Mouse (Mus musculus): ENCODE measurements around the gene Nlk. TPM values are rescaled to one million over a fixed set of nuclear protein-coding genes. Genes with fewer than 3 reads are reported as not detected.

The Nlk gene
- polyA plus RNA-seq, 1 experiment: 13.8 TPM

GRCm38 (mm10) chr11:78604826-78605225 lies 92.3 kb downstream of the Nlk start:
- no peak overlapping the region for H3K4me3 ChIP-seq (ENCODE audit: extremely low read depth, insufficient read depth, insufficient read length)
- H3K27ac ChIP-seq (ENCODE audit: insufficient read depth, low read length): no peak overlapping the region
- no peak for TF ChIP-seq CTCF (IDR thresholded peaks at IDR 0.05; ENCODE audit: extremely low read depth, insufficient read depth, insufficient read length, insufficient replicate concordance)
- no peak for TF ChIP-seq POLR2A (IDR thresholded peaks at IDR 0.05; ENCODE audit: low read depth, low read length)
- no peak for DNase-seq (ENCODE audit: low read depth in 1 of 2, low spot score in 2 of 2)
- no peaks in the 10 kb centered on the region for H3K4me1 ChIP-seq (ENCODE audit: control insufficient read depth, insufficient read depth, insufficient read length)
- WGBS: 88% methylated on average over 1 of the region's 1 CpGs
- H3K36me3 ChIP-seq (ENCODE audit: control insufficient read depth, insufficient read depth, low read length): no peaks in the 10 kb centered on the region; the same call in 1 of the 2 replicates
- H3K27me3 ChIP-seq (ENCODE audit: control insufficient read depth, insufficient read depth, low read length): no peaks in the 10 kb centered on the region

- no peak overlapping the region for H3K4me3 ChIP-seq (ENCODE audit: extremely low read depth, insufficient read depth, insufficient read length)
- no peak overlapping the region for H3K27ac ChIP-seq (ENCODE audit: insufficient read depth, low read length)
- no peak for DNase-seq (ENCODE audit: low read depth in 1 of 2, low spot score in 2 of 2)
- WGBS: 83% methylated on average over 3 of the region's 3 CpGs
- H3K36me3 ChIP-seq (ENCODE audit: control insufficient read depth, insufficient read depth, low read length): no peaks in the 10 kb centered on the region; the same call in 1 of the 2 replicates
- no peaks in the 10 kb centered on the region for H3K27me3 ChIP-seq (ENCODE audit: control insufficient read depth, insufficient read depth, low read length)
- H3K4me1 ChIP-seq (ENCODE audit: control insufficient read depth, insufficient read depth, insufficient read length): no peaks in the 10 kb centered on the region
- no peak for TF ChIP-seq CTCF (IDR thresholded peaks at IDR 0.05; ENCODE audit: extremely low read depth, insufficient read depth, insufficient read length, insufficient replicate concordance)
- TF ChIP-seq POLR2A (IDR thresholded peaks at IDR 0.05; ENCODE audit: low read depth, low read length): no peak
These were observed 94.4 kb downstream of the Nlk start for GRCm38 (mm10) chr11:78602781-78603180.

GRCm38 (mm10) chr11:78600926-78601590 lies 96.1 kb downstream of the Nlk start:
- Histone ChIP-seq H3K36me3 (ENCODE audit: control insufficient read depth, insufficient read depth, low read length) (no peaks in the 10 kb centered on the region; the same call in 1 of the 2 replicates), H3K4me1 (ENCODE audit: control insufficient read depth, insufficient read depth, insufficient read length) (no peaks in the 10 kb centered on the region), H3K27ac (ENCODE audit: insufficient read depth, low read length) (no peak overlapping the region), H3K4me3 (ENCODE audit: extremely low read depth, insufficient read depth, insufficient read length) (no peak overlapping the region), H3K27me3 (ENCODE audit: control insufficient read depth, insufficient read depth, low read length) (no peaks in the 10 kb centered on the region)
- no peak for TF ChIP-seq POLR2A (IDR thresholded peaks at IDR 0.05; ENCODE audit: low read depth, low read length)
- no peak for TF ChIP-seq CTCF (IDR thresholded peaks at IDR 0.05; ENCODE audit: extremely low read depth, insufficient read depth, insufficient read length, insufficient replicate concordance)
- WGBS: 78% methylated on average over 4 of the region's 4 CpGs
- DNase-seq (ENCODE audit: low read depth in 1 of 2, low spot score in 2 of 2): no peak

DNA sequence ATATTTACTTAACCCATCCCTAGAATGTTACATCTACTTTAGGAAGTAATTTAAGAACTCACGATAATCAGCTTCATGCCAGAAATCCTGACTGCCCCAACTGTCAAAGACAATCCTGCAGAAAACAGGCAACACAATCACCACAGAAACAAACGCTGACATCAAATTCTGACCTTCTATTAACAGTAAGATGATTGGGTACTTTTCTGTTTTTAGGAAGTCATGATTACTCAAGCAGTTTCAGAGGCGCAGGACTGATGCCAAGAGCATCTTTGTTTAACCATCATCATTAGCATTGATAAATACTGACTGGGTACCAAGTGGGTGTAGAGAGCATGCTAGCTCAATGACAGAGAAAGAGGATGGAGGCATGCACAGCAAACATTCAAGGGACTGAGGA lies 96.7 kb downstream of the Nlk start:
- H3K36me3 ChIP-seq (ENCODE audit: control insufficient read depth, insufficient read depth, low read length): no peaks in the 10 kb centered on the region; the same call in 1 of the 2 replicates

DNA sequence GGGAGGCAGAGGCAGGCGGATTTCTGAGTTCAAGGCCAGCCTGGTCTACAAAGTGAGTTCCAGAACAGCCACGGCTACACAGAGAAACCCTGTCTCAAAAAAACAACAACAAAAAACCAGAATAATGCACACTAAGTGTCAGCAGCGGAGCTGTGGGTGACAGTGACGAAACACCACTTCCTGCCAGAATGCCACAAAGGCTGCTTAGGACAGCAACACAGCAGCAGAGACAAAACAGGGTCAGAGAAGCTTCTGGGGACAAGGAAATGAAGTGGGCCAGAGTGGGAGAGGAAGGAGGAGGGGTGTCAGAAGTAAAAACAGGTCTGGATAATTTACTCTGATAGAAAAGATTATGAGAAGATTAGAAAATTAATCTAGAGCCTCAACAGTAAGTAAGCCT lies 97.1 kb downstream of the Nlk start:
- peak; percentile 26 to 48 for DNase-seq (ENCODE audit: low read depth in 1 of 2, low spot score in 2 of 2)
- WGBS: 31% methylated on average over 4 of the region's 4 CpGs
- no peaks in the 10 kb centered on the region; the same call in 1 of the 2 replicates for H3K36me3 ChIP-seq (ENCODE audit: control insufficient read depth, insufficient read depth, low read length)
- H3K4me3 ChIP-seq (ENCODE audit: extremely low read depth, insufficient read depth, insufficient read length): no peak overlapping the region
- no peaks in the 10 kb centered on the region for H3K27me3 ChIP-seq (ENCODE audit: control insufficient read depth, insufficient read depth, low read length)
- no peak for TF ChIP-seq POLR2A (IDR thresholded peaks at IDR 0.05; ENCODE audit: low read depth, low read length)
- TF ChIP-seq CTCF (IDR thresholded peaks at IDR 0.05; ENCODE audit: extremely low read depth, insufficient read depth, insufficient read length, insufficient replicate concordance): no peak
- H3K4me1 ChIP-seq (ENCODE audit: control insufficient read depth, insufficient read depth, insufficient read length): no peaks in the 10 kb centered on the region
- peak overlapping the region; percentile 21; the same call in 1 of the 2 replicates for H3K27ac ChIP-seq (ENCODE audit: insufficient read depth, low read length)

More for the DNA sequence above, 96.7 kb downstream of the Nlk start:
- 60% methylated on average over 3 of the region's 3 CpGs for WGBS
- TF ChIP-seq CTCF (IDR thresholded peaks at IDR 0.05; ENCODE audit: extremely low read depth, insufficient read depth, insufficient read length, insufficient replicate concordance) (no peak), POLR2A (IDR thresholded peaks at IDR 0.05; ENCODE audit: low read depth, low read length) (no peak)
- Histone ChIP-seq H3K27ac (ENCODE audit: insufficient read depth, low read length) (no peak overlapping the region), H3K4me1 (ENCODE audit: control insufficient read depth, insufficient read depth, insufficient read length) (no peaks in the 10 kb centered on the region), H3K27me3 (ENCODE audit: control insufficient read depth, insufficient read depth, low read length) (no peaks in the 10 kb centered on the region), H3K4me3 (ENCODE audit: extremely low read depth, insufficient read depth, insufficient read length) (no peak overlapping the region)
- no peak for DNase-seq (ENCODE audit: low read depth in 1 of 2, low spot score in 2 of 2)

DNA sequence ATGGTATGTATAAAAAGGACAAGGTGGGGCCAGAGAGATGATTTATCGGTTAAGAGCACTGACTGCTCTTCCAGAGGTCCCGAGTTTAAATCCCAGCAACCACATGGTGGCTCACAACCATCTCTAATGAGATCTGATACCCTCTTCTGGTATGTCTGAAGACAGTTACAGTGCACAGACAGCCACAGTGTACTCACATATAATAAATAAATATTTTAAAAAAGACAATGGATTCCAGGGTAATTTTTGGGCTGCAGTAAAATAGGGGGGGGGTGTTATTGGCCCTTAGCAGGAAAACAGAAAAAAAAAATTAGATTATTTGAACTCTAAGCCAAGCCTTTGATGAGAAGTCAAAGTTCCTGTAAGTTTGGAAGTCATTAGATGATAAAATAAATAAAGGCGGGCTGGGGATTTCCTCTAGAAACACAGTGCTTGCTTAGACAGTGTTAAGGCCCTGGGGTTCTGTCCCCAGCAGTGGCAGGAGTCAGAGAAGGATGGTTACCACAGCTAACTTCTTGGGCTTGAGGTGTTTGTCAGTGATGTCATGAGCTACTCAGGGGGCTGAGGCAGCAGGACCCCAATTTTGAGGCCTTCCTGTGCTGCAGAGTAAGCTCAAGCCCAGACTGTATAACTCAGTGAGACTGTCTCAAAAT lies 98.3 kb downstream of the Nlk start:
- Histone ChIP-seq H3K4me1 (ENCODE audit: control insufficient read depth, insufficient read depth, insufficient read length) (no peaks in the 10 kb centered on the region), H3K27me3 (ENCODE audit: control insufficient read depth, insufficient read depth, low read length) (no peaks in the 10 kb centered on the region), H3K4me3 (ENCODE audit: extremely low read depth, insufficient read depth, insufficient read length) (no peak overlapping the region), H3K27ac (ENCODE audit: insufficient read depth, low read length) (no peak overlapping the region), H3K36me3 (ENCODE audit: control insufficient read depth, insufficient read depth, low read length) (no peaks in the 10 kb centered on the region; the same call in 1 of the 2 replicates)
- TF ChIP-seq CTCF (IDR thresholded peaks at IDR 0.05; ENCODE audit: extremely low read depth, insufficient read depth, insufficient read length, insufficient replicate concordance): no peak
- no peak for TF ChIP-seq POLR2A (IDR thresholded peaks at IDR 0.05; ENCODE audit: low read depth, low read length)
- no peak for DNase-seq (ENCODE audit: low read depth in 1 of 2, low spot score in 2 of 2)
- 90% methylated on average over 3 of the region's 3 CpGs for WGBS

GRCm38 (mm10) chr11:78596750-78597149 lies 100.4 kb downstream of the Nlk start:
- no peaks in the 10 kb centered on the region for H3K27me3 ChIP-seq (ENCODE audit: control insufficient read depth, insufficient read depth, low read length)
- H3K4me1 ChIP-seq (ENCODE audit: control insufficient read depth, insufficient read depth, insufficient read length): no peaks in the 10 kb centered on the region
- TF ChIP-seq CTCF (IDR thresholded peaks at IDR 0.05; ENCODE audit: extremely low read depth, insufficient read depth, insufficient read length, insufficient replicate concordance) (no peak), POLR2A (IDR thresholded peaks at IDR 0.05; ENCODE audit: low read depth, low read length) (no peak)
- no peak overlapping the region for H3K4me3 ChIP-seq (ENCODE audit: extremely low read depth, insufficient read depth, insufficient read length)
- DNase-seq (ENCODE audit: low read depth in 1 of 2, low spot score in 2 of 2): no peak
- H3K27ac ChIP-seq (ENCODE audit: insufficient read depth, low read length): no peak overlapping the region
- no peaks in the 10 kb centered on the region for H3K36me3 ChIP-seq (ENCODE audit: control insufficient read depth, insufficient read depth, low read length)

All from spleen, adult 2 months (tissue).